Mouse (Mus musculus) midbrain, embryonic 14.5 days (tissue): ENCODE results near the gene Lrrc36. TPM values are rescaled to one million over a fixed set of nuclear protein-coding genes. Genes with fewer than 3 reads are reported as not detected.

Source experiments
- ATAC-seq: fragments of 200-750 bp; cut with Nextera tagmentation; 2 replicates; pipeline ENCODE4 v1.8.0; 2017; ENCODE audit warnings: moderate number of reproducible peaks, moderate library complexity; ENCODE audit not compliant: low FRiP score, low TSS enrichment
- DNase-seq: peaks from one replicate; pipeline ENCODE4 v3.0.0-alpha.2; 2015
- H3K27ac ChIP-seq: fragments of 300-500 bp; sonication (generic); replicated peaks from 2 replicates; pipeline ENCODE4 v1.5.1; 2014; ENCODE audit warnings: mild to moderate bottlenecking, low read depth, low read length, moderate library complexity
- H3K27me3 ChIP-seq: fragments of 300-500 bp; sonication (generic); 2 replicates; pipeline ENCODE4 v1.6.1; 2014; ENCODE audit warnings: low read length, control low read depth, mixed read lengths; ENCODE audit not compliant: control insufficient read depth, insufficient read depth
- H3K36me3 ChIP-seq: fragments of 300-500 bp; sonication (generic); 2 replicates; pipeline ENCODE4 v1.6.1; 2014; ENCODE audit warnings: low read length, control low read depth; ENCODE audit not compliant: control insufficient read depth, insufficient read depth
- H3K4me1 ChIP-seq: fragments of 300-500 bp; sonication (generic); 2 replicates; pipeline ENCODE4 v1.6.1; 2014; ENCODE audit warnings: mild to moderate bottlenecking, antibody characterized with exemption, low read length, control low read depth; ENCODE audit not compliant: control insufficient read depth, insufficient read depth
- H3K4me2 ChIP-seq: fragments of 300-500 bp; sonication (generic); 2 replicates; pipeline ENCODE4 v1.6.1; 2014; ENCODE audit warnings: mild to moderate bottlenecking, low read length, moderate library complexity
- H3K4me3 ChIP-seq: fragments of 300-500 bp; sonication (generic); replicated peaks from 2 replicates; pipeline ENCODE4 v1.5.1; 2014; ENCODE audit warnings: low read depth, low read length
- H3K9ac ChIP-seq: fragments of 300-500 bp; sonication (generic); replicated peaks from 2 replicates; pipeline ENCODE4 v1.6.1; 2014; ENCODE audit warnings: mild to moderate bottlenecking, low read length, moderate library complexity
- H3K9me3 ChIP-seq: fragments of 300-500 bp; sonication (generic); 2 replicates; pipeline ENCODE4 v1.6.1; 2016; ENCODE audit warnings: low read length, control low read depth, mixed read lengths; ENCODE audit not compliant: control insufficient read depth
- WGBS: fragments of 180-500 bp; shearing (Covaris S2); extraction: QIAGEN DNeasy Blood & Tissue Kit; methylation state at CpG from one replicate; pipeline ENCODE4 v1.1.7; 2014; 5-methylcytosine and 5-hydroxymethylcytosine counted together
- polyA plus RNA-seq: library from polyadenylated mRNA; unstranded; fragments of >200 nt; fragmentation: Nextera tagmentation; extraction: Ambion mirVana; gene quantifications from 2 replicates; pipeline ENCODE4 v1.2.1, GENCODE M21; 2014

Gene Lrrc36
- polyA plus RNA-seq, 1 experiment from 2014 or later: 1.7 TPM

- H3K9me3 ChIP-seq: no peaks in the 10 kb centered on the region
- 87% methylated on average over 6 of the region's 6 CpGs for WGBS
These were observed 93.6 kb downstream of the Lrrc36 start for GRCm38 (mm10) chr8:105506977-105507376.

GRCm38 (mm10) chr8:105508758-105509157 lies 95.4 kb downstream of the Lrrc36 start:
- H3K27ac ChIP-seq: no peak overlapping the region
- DNase-seq: peak; percentile 19
- no peak overlapping the region for H3K9ac ChIP-seq
- no peaks in the 10 kb centered on the region for H3K36me3 ChIP-seq
- H3K4me2 ChIP-seq: no peak overlapping the region
- no peak overlapping the region for H3K4me3 ChIP-seq
- no peaks in the 10 kb centered on the region for H3K9me3 ChIP-seq
- no peaks in the 10 kb centered on the region for H3K4me1 ChIP-seq
- WGBS: 17% methylated on average over 1 of the region's 2 CpGs
- no peaks in the 10 kb centered on the region for H3K27me3 ChIP-seq
- no peak for ATAC-seq

More at GRCm38 (mm10) chr8:105506977-105507376, 93.6 kb downstream of the Lrrc36 start:
- H3K4me2 ChIP-seq: no peak overlapping the region
- H3K27ac ChIP-seq: no peak overlapping the region
- no peak overlapping the region for H3K4me3 ChIP-seq
- ATAC-seq (no peak), DNase-seq (no peak)
- no peaks in the 10 kb centered on the region for H3K27me3 ChIP-seq
- H3K36me3 ChIP-seq: no peaks in the 10 kb centered on the region
- no peak overlapping the region for H3K9ac ChIP-seq
- H3K4me1 ChIP-seq: no peaks in the 10 kb centered on the region

- no peak for DNase-seq
- no peak for ATAC-seq
- Histone ChIP-seq H3K36me3 (no peaks in the 10 kb centered on the region), H3K9ac (no peak overlapping the region), H3K4me2 (no peak overlapping the region), H3K9me3 (no peaks in the 10 kb centered on the region), H3K4me1 (no peaks in the 10 kb centered on the region), H3K27ac (no peak overlapping the region), H3K27me3 (no peaks in the 10 kb centered on the region), H3K4me3 (no peak overlapping the region)
- 63% methylated on average over 12 of the region's 12 CpGs for WGBS
These were observed 96.8 kb downstream of the Lrrc36 start for GRCm38 (mm10) chr8:105509997-105510735.

Other genes starting within 250 kb of the Lrrc36 start
- gene Cbfb, start 242.9 kb upstream of the Lrrc36 start, polyA plus RNA-seq: 25.7 and 34.7 TPM in 2 replicates
- gene D230025D16Rik, start 188.4 kb upstream of the Lrrc36 start, polyA plus RNA-seq: 38.7 and 39.9 TPM in 2 replicates
- 3.2 and 5.6 TPM in 2 replicates for gene B3gnt9, start 158.4 kb upstream of the Lrrc36 start, polyA plus RNA-seq
- 13.5 and 15.0 TPM in 2 replicates for gene Tradd, start 149.0 kb upstream of the Lrrc36 start, polyA plus RNA-seq
- gene Fbxl8, start 148.9 kb upstream of the Lrrc36 start, polyA plus RNA-seq: 0.72 and 0.96 TPM in 2 replicates
- gene Hsf4, start 143.8 kb upstream of the Lrrc36 start, polyA plus RNA-seq: 0.14 and 0.35 TPM in 2 replicates
- gene Nol3, start 137.4 kb upstream of the Lrrc36 start, polyA plus RNA-seq: 3.0 and 4.2 TPM in 2 replicates
- 65.7 and 98.8 TPM in 2 replicates for gene 4931428F04Rik, start 123.7 kb upstream of the Lrrc36 start, polyA plus RNA-seq
- 8.6 and 13.1 TPM in 2 replicates for gene Exoc3l, start 117.5 kb upstream of the Lrrc36 start, polyA plus RNA-seq
- gene E2f4, start 115.9 kb upstream of the Lrrc36 start, polyA plus RNA-seq: 43.9 and 51.7 TPM in 2 replicates
- gene Elmo3, start 108.0 kb upstream of the Lrrc36 start, polyA plus RNA-seq: 0.55 and 1.1 TPM in 2 replicates
- 0.72 and 0.86 TPM in 2 replicates for gene Lrrc29, start 87.3 kb upstream of the Lrrc36 start, polyA plus RNA-seq
- gene Tmem208, start 87.2 kb upstream of the Lrrc36 start, polyA plus RNA-seq: 122 and 149 TPM in 2 replicates
- 0.59 and 0.84 TPM in 2 replicates for gene Fhod1, start 65.6 kb upstream of the Lrrc36 start, polyA plus RNA-seq
- 8.3 and 10.2 TPM in 2 replicates for gene Slc9a5, start 64.7 kb upstream of the Lrrc36 start, polyA plus RNA-seq
- gene Plekhg4, start 40.3 kb upstream of the Lrrc36 start, polyA plus RNA-seq: 1.4 and 3.0 TPM in 2 replicates
- not detected in 2 replicates for gene Kctd19, start 69 bp upstream of the Lrrc36 start, polyA plus RNA-seq
- 91.3 and 108 TPM in 2 replicates for gene Tppp3, start 58.0 kb downstream of the Lrrc36 start, polyA plus RNA-seq
- gene Zdhhc1, start 83.3 kb downstream of the Lrrc36 start, polyA plus RNA-seq: 25.2 and 26.4 TPM in 2 replicates
- gene Hsd11b2, start 105.2 kb downstream of the Lrrc36 start, polyA plus RNA-seq: 5.9 and 9.7 TPM in 2 replicates
- gene Atp6v0d1, start 152.5 kb downstream of the Lrrc36 start, polyA plus RNA-seq: 227 and 250 TPM in 2 replicates
- 23.8 and 26.2 TPM in 2 replicates for gene Ripor1, start 191.7 kb downstream of the Lrrc36 start, polyA plus RNA-seq
- gene Ctcf, start 223.0 kb downstream of the Lrrc36 start, polyA plus RNA-seq: 75.7 and 96.9 TPM in 2 replicates
- 0.82 and 1.1 TPM in 2 replicates for gene Agrp, start 223.8 kb downstream of the Lrrc36 start, polyA plus RNA-seq